Mouse (Mus musculus) layer of hippocampus, postnatal 14 days (tissue): ENCODE data around the gene Cyth1. TPM values are rescaled to one million over a fixed set of nuclear protein-coding genes. Genes with fewer than 3 reads are reported as not detected.

ENCODE experiments used
- DNase-seq, 2 experiments: peaks; one replicate each; pipeline ENCODE4 v3.0.0; 2021 to 2022; ENCODE audit warnings: low spot score in 2 of 2, mixed read lengths in 1 of 2
- total RNA-seq, 2 experiments: library from RNA; stranded (reverse); gene quantifications; 2 replicates each; pipeline ENCODE4 v1.2.3; 2021

The Cyth1 gene
- total RNA-seq, 2 experiments from 2014 or later, result 72.0 to 75.0 TPM

GRCm38 (mm10) chr11:118129812-118130211 lies 118.6 kb downstream of the Cyth1 start:
- no peak for DNase-seq

GRCm38 (mm10) chr11:118121592-118121991 lies 126.8 kb downstream of the Cyth1 start:
- no peak for DNase-seq

GRCm38 (mm10) chr11:118118777-118119176 lies 129.6 kb downstream of the Cyth1 start:
- no peak for DNase-seq

- DNase-seq, result no peak
Observed at GRCm38 (mm10) chr11:118114581-118115110, 133.7 kb downstream of the Cyth1 start.

GRCm38 (mm10) chr11:118113516-118114205 lies 134.7 kb downstream of the Cyth1 start:
- DNase-seq, result no peak

GRCm38 (mm10) chr11:118104001-118104400 lies 144.4 kb downstream of the Cyth1 start:
- DNase-seq, result peak; percentile 75 to 86

- DNase-seq, result no peak
Observed at GRCm38 (mm10) chr11:118103383-118103782, 145.0 kb downstream of the Cyth1 start.

- peak; percentile 86 to 87 for DNase-seq
Observed at GRCm38 (mm10) chr11:118102838-118103237, 145.6 kb downstream of the Cyth1 start.

GRCm38 (mm10) chr11:118101133-118101532 lies 147.3 kb downstream of the Cyth1 start:
- DNase-seq, result no peak

GRCm38 (mm10) chr11:118096736-118097135 lies 151.7 kb downstream of the Cyth1 start:
- no peak for DNase-seq

GRCm38 (mm10) chr11:118095004-118095403 lies 153.4 kb downstream of the Cyth1 start:
- no peak for DNase-seq

- DNase-seq, result no peak
Observed at GRCm38 (mm10) chr11:118091002-118091670, 157.3 kb downstream of the Cyth1 start.

GRCm38 (mm10) chr11:118088896-118089295 lies 159.5 kb downstream of the Cyth1 start:
- DNase-seq, result no peak

GRCm38 (mm10) chr11:118085961-118086360 lies 162.4 kb downstream of the Cyth1 start:
- no peak for DNase-seq

GRCm38 (mm10) chr11:118085176-118085575 lies 163.2 kb downstream of the Cyth1 start:
- DNase-seq, result no peak

GRCm38 (mm10) chr11:118084266-118084665 lies 164.1 kb downstream of the Cyth1 start:
- no peak for DNase-seq

- peak; percentile 67 to 68 for DNase-seq
Observed at GRCm38 (mm10) chr11:118083811-118084210, 164.6 kb downstream of the Cyth1 start.

GRCm38 (mm10) chr11:118082294-118082693 lies 166.1 kb downstream of the Cyth1 start:
- DNase-seq, result no peak
